Mouse (Mus musculus): ENCODE results near the gene Otud7b.

GRCm38 (mm10) chr3:96069046-96069445, 35.3 kb upstream of the Otud7b start:
- TF ChIP-seq POLR2A (IDR thresholded peaks at IDR 0.05; ENCODE audit: control insufficient read depth, extremely low read depth, insufficient read depth, low read length, poor library complexity) (no peak), CTCF (IDR thresholded peaks at IDR 0.05; ENCODE audit: borderline replicate concordance, control insufficient read depth, extremely low read depth, insufficient read depth, low read length, poor library complexity) (no peak)

All from thymus, adult 2 months (tissue).